Mouse (Mus musculus) erythroid progenitor cell, adult 5-6 weeks (primary cell): ENCODE results near the gene Abr. TPM values are rescaled to one million over a fixed set of nuclear protein-coding genes. Genes with fewer than 3 reads are reported as not detected.

Source experiments
- ATAC-seq: replicated peaks from 2 replicates; pipeline ENCODE4 v1.8.0; 2016; ENCODE audit warnings: moderate number of reproducible peaks, mild to moderate bottlenecking, moderate TSS enrichment, inconsistent platforms; ENCODE audit not compliant: poor library complexity, low FRiP score, severe bottlenecking
- total RNA-seq, 2 experiments: library from RNA; stranded (forward) in 1 of 2; stranded (reverse) in 1 of 2; fragments of 150-400 nt in 1 of 2; fragments of 186-747, 209-891 nt in 1 of 2; gene quantifications; 2 replicates each; pipeline versions ENCODE4 v1.2.3 to v1.2.4; 2015 to 2017; ENCODE audit warnings: low replicate concordance in 2 of 2

Gene Abr
- total RNA-seq, 2 experiments from 2014 or later: 7.0 to 10.9 TPM

DNA sequence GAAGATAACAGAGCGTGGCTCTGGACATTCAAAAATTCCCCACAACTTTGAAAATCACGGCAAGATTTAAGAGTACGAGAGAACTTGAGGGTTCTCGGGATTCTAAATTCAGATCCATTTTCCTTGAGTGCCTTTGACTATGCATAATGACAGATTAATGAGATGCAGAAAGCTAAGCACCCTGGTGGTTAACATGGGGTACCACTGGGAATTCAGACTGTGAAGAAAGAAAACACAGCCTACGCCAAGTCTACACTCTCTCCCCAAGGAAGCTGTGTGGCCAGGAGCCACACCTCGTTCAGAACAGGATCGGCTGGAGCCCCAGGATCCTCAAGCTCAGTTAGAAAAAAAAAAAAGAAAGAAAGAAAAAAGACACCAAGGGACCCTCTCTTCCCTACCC lies 229.6 kb downstream of the Abr start:
- no peak for ATAC-seq

DNA sequence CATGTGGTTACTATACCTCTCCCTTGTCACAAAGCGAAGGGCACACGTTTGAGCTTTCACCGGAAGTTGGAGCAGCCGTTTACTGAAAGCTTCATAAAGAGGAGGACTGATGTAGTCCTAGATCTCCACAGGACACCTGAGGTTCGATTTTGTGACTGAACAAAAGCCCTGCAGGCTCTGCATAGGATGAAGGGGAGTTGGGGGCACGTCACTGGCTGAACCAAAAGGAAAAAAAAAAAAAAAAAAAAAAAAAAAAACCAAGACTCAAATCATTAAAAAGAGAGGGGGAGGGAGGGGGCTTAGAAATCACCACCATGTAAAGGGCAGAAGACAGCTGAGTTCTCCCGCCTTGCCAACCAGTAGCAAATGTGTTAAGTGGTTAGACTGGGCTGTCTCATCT lies 233.4 kb downstream of the Abr start:
- ATAC-seq: no peak

DNA sequence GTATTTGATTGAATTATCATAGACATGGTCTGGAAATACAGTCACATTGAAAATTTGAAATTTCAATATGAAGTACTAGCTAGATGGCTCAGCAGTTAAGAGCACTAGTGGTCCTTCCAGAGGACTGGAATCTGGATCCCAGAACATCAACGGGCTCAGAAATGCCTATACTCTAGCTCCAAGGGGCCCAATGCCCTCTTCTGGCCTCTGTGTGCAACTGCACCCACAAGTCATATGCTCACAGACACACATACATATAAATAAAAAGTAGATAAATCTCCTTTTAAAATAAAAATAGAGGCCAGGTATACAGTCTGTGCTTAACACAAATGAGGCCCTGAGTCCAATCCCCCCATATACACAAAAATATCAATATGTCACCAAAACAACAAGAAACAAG lies 235.0 kb downstream of the Abr start:
- no peak for ATAC-seq

DNA sequence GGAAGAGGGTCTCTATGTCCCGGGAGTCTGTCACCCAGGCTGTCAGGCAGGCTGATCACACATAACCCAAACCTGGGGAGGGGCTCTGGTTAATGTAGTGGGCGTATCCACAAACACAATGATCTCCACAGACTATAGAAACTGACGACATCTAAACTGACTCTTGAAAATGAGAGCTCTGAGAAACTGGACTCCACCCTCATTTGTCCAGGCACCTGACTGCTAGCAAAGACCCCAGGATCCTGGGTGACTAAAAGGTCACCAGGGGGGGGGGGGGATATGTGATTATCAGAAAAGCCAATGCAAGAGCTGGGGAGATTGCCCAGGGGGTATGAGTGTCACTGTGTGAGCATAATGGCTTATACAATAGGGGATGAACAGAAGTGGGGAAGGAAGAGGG lies 236.4 kb downstream of the Abr start:
- no peak for ATAC-seq

DNA sequence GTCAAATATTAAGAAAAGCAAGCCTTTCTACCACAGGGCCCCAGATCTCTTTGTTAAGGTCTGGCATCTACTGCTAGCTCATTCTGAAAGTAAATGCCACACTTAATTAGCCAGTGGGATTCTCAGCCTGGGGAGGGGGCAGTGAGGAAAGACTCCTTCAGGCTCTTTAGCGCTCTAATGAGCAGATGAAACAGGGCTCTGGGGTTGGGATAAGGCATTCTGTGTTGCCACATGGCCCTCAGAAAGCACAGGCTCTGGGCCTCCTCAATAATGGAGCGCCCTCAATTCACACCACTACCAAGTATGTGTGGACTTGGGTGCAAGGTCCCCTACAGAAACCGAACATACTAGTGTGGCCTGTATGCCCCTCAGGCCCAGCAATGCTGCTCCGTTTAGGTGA lies 237.1 kb downstream of the Abr start:
- no peak for ATAC-seq

DNA sequence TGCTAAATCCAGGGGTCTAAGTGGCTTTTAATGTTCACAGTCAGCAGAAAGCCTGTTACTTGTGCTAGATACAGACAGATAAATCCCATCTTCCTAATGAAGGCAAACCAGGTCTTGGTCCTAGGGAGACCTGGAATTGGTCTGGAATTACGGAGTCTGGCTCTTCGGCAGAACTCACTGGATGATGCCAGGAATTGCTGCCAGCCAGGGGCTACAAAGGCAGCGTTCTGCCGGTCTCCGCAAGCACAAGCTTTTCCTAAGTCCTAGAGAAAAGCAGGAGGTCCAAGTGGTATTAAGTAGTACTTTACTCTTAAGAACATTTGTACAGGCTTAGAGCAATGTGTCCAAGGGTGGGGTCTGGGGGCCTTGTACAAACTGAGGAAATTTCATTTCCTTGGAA lies 237.8 kb downstream of the Abr start:
- ATAC-seq: no peak

DNA sequence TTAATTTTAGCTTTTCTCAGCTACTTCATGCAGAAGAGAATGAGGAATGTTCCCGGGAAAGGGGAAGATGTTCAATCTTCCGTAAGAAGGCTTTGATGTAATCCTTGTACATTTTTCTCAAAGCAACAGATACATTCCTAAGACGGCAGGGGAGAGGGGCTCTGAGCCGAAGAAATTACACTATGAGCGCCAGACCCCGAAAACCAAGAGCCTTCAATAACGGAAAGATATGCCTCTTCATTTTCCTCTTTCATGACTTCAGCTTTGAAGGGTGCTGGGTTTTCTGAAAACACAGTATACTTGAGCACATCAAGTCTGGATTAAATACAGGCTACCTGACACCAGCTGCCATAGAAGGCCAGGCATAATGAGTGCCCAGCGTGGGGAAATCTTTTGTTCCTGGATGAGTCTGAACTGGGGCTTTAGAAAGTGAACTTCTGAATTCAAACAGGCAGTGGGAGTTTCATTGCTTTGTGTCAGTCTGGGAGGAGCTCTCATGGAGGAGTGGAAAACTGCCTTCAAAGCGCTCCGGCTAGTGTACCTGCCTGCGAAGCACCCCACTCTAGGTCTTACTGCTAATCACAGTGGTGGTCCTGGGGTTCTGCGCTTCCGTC lies 239.3 kb downstream of the Abr start:
- no peak for ATAC-seq

DNA sequence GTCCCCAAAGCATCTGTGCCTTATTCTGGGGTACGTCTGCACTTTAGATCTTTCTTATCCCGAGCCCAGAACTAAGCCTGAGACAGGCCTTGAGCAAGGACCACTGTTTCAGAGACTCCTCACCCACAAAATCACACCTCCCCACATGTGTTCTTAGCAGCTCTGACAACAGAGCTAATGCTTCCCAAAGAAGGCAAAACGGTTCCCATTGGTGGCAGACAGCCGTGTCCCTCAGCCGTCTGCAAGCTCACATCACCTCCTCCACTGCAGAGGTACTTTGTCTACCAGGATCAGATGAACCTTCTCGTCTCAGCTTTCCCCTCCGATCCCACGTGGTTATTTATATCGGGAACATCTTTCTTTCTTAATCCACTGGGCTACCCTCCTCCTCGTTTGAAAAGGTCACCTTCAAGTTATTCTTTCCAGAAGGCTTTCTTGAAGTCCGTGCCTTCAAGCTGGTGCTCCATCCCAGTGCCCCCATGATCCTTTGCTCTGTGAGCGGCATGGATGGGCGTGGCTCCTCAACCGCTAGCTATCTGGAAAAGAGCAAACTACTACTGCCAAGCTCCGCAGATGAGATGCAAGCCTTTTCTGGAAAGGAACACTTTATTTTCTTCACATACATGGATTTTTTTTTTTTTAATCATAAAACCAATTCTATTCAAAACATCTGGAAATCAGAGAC lies 240.8 kb downstream of the Abr start:
- no peak for ATAC-seq

DNA sequence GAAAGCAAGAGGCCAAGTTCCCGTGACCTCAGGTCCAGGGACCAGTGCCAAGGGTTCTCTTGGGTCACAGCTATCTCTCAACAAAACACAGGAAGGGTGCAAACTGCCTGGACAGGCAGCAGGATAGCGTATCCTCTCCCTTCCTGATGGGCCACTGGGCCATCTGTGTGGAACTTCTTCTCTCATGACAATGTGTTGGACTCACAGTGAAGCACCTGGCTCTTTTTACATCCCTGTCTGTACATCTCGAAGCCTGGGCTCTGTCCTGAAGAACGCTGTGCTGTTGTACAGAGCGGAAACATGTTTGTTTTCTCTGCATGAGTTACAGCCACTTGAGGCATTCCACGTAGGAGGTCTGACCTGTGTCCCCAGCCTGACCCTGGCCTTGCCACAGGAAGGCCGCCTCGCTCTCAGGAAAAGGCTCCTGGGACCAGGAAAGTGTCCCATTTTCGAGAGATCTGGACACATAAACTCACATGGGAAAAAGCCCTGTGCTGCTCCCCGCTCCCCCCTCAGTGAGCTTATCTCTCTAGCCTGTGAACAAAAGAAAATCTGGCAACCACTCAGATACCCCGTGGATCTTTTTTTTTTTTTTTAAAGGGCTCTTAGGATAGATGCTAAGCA lies 242.1 kb downstream of the Abr start:
- ATAC-seq: no peak

DNA sequence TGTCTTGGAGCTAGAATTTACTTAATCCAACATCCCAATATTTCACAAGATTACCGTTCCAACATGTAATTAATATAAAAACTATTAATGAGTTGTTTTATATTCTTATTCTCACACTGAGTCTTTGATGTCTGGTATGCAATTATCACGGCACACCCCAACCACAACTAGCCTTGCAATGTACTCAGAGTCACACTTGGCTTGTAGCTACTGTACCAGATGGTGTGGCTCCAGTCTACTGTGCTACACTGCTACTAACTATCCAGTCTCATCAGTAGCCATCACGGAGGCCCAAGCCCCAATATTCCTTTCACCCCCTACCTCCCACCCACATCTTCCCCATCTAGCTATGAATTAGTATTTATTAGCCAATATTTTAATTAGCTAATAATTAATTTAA lies 245.7 kb downstream of the Abr start:
- no peak for ATAC-seq

DNA sequence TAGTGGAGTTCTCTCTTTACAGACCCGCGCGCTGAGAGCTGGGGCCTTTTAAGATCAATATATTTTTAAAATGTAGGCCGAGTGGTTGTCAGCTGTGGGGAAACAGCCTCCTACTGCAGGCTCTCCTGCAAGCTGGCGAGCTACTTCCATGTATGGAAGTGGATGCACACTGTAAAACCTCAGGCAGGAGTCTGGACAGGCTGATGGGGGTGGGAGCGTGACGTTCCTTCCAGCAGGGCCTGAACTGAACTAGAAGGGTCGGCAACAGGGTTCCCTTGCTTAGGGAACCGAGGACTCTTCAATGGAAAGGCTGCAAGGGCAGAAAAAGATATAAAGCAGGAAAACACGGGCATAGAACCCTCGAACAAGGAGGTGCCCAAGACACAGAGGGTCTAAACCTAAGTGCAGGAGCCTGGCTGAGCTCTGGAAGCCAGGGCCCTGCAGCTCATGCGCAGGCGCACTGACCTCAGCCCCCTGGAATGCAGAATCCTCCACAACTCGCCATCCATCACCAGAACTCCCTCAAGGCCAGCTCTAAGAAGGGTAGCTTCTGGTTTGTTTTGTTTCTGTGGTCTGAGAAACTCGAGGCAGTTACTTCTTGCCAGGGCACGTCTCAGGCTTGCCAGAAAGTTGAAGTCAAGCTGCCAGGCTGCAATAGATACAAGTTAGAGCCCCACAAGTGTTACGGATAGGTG lies 247.5 kb downstream of the Abr start:
- no peak for ATAC-seq

DNA sequence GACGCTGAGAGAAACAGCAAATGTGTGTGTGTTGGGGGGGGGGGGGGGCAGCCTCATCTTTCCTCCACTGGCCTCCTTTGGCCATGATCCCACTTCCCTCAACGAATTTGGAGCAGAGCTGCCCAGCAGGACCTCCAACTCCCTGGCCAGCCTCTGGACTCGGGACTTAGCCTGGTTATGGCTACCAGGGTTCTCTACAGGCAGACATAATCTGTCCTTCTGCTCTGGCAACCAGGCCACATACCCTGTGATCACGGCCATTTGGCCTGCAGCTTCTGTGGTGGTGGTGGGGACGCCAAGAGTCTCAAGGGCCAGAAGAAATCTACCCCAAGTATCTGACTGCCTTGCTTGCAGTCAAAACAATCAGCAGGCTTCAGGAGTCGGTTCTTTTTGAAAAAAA lies 249.6 kb downstream of the Abr start:
- no peak for ATAC-seq

DNA sequence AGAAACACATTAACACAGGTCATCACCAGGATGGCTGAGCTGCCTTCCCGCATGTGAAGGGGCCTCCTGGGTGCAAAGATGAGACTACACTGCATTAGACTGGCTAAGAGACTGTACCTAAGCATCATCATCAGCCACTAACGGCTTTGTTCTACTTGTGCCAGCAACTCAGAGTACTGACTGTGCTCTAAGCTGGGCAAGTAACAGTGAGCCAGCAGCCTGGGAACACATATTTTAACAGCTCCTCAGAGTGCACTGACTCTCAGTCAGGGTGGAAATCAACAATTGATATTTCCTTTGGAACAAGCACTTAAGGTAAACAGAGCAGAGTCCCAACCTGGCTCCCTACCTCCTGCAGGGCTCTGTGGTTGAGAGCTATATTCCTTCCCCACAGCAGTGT lies 250.0 kb downstream of the Abr start:
- no peak for ATAC-seq

DNA sequence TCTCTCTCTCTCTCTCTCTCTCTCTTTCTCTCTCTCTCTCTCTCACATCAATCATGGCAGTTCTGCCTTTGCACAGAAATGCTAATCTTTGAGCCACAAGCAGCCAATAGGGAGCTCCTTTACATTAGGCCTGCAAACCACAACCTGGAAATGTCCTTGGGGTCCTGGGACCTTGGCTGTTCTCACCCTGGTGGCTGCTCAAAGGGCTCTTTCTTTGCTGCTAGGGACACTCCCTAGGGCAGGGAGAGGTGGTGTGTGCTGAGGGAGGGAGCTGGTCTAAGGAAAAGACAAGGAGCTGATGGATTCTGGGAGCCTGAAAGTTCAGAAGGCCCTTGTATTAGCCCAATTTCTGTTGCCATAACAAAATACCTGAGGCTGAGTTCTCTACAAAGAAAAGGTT lies 251.6 kb downstream of the Abr start:
- no peak for ATAC-seq

Other genes with a start within 250 kb of the Abr start
- 1.4 and 2.1 TPM in 2 replicates for gene Nxn, start 223.2 kb downstream of the Abr start, total RNA-seq (2015; ENCODE audit: low replicate concordance)
- 0.98 TPM in 1 of 2 replicates, not detected in the other for gene Nxn, start 223.2 kb downstream of the Abr start, total RNA-seq (2017; ENCODE audit: low replicate concordance)
- gene Timm22, start 215.4 kb downstream of the Abr start, total RNA-seq (2015; ENCODE audit: low replicate concordance): 4.2 and 4.7 TPM in 2 replicates
- gene Timm22, start 215.4 kb downstream of the Abr start, total RNA-seq (2017; ENCODE audit: low replicate concordance): 2.3 and 4.0 TPM in 2 replicates
- not detected in 2 replicates for gene Bhlha9, start 50.2 kb upstream of the Abr start, total RNA-seq (2015; ENCODE audit: low replicate concordance)
- gene Bhlha9, start 50.2 kb upstream of the Abr start, total RNA-seq (2017; ENCODE audit: low replicate concordance): not detected in 2 replicates
- gene Trarg1, start 57.5 kb upstream of the Abr start, total RNA-seq (2015; ENCODE audit: low replicate concordance): not detected in 2 replicates
- 0.13 TPM in 1 of 2 replicates, not detected in the other for gene Trarg1, start 57.5 kb upstream of the Abr start, total RNA-seq (2017; ENCODE audit: low replicate concordance)
- 6.8 and 13.0 TPM in 2 replicates for gene Gosr1, start 141.3 kb upstream of the Abr start, total RNA-seq (2015; ENCODE audit: low replicate concordance)
- gene Gosr1, start 141.3 kb upstream of the Abr start, total RNA-seq (2017; ENCODE audit: low replicate concordance): 7.7 and 66.6 TPM in 2 replicates
- gene Cpd, start 224.7 kb upstream of the Abr start, total RNA-seq (2015; ENCODE audit: low replicate concordance): 11.7 and 12.6 TPM in 2 replicates
- 6.1 and 9.6 TPM in 2 replicates for gene Cpd, start 224.7 kb upstream of the Abr start, total RNA-seq (2017; ENCODE audit: low replicate concordance)